Mouse (Mus musculus) testis, postnatal 10 days (tissue): ENCODE data around the gene Trib3.
"Not testable (repeated sequence)": the region's sequence is repeated elsewhere in the genome, so short reads cannot be mapped to it uniquely, and the experiment has no call there.

ENCODE experiments used
- DNase-seq: peaks from one replicate; pipeline ENCODE4 v3.0.0; 2021; ENCODE audit warnings: low spot score

The Trib3 gene

DNA sequence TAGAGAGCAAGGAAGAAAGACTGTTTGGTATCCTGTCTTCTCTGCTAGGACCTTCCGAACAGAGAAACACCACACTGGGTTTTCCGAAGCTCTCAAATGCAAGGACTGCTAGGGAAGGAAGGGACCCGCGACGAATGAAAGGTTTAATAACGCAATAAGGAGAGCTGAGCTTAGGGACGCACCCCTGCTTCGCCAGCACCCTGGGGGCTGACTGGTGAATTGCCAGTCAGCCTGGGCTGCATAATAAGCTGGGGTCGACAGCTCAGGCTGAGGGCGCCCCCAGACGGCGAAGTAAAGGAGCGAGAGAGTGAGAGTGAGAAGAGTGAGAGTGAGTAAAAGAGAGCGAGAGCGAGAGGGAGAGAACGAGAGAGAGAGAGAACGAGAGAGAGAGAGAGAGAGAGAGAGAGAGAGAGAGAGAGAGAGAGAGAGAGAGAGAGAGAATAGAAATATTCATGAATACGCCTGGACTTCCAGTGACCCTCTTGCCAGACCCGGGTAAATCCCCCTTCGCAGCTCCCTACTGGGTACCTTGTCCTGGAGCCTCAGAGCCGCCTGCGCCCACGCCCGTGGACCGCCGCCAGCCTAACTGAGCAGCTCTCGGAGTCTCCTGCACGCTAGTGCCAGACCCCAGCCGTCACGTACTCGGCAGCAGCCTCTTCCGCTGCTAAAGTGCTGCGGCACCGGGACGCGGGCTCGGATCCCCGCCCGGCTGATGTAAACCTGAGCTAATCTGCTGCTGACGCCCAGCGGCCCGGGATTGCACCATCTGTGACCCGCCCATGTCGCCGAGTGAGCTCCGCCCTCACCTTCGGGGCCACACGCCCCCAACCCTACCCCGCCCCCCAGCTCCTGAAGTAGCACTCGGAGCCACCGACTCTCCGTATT is at the start of gene Trib3:
Gene Trib3 (minus strand): TSS at position 704 of the 885 bp plus-strand sequence.
- peak; percentile 88 for DNase-seq

DNA sequence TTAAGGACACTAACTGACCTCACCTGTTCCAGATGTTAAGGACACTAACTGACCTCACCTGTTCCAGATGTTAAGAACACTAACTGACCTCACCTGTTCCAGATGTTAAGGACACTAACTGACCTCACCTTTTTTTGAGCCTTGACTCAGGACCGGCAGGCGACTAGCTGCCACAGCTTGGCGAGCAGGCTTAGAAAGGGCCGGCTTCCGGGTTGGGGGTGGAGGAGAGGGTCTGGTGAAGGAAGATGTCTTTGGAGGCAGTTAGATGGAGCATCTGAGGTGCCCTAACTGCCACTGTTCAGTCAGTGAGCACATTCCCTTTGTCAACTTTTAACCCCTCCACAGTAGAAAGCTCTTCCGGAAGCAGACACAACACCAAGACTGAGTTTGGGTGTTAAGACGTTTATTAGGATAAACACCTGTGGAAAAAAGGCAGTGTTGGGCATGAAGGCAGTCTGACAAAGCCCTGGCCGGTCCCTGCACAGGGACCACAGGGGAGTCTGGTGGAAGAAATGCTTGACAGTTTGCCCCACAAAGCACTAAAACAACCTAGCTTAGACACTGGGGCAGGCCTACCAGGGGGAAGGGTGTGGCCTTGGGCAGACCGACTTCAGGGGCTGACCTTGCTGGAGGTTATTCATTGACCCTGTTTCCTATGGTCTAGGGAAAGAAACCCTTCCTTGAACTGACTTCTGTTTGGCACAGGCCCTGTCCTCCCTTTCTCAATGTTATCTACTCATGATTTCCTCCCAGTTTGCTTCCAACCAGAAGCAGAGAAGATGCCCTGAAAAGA is 49.6 kb upstream of the Trib3 start:
- DNase-seq = no peak

- no peak for DNase-seq
Measured at GRCm38 (mm10) chr2:152392786-152393185, 49.0 kb upstream of the Trib3 start.

DNA sequence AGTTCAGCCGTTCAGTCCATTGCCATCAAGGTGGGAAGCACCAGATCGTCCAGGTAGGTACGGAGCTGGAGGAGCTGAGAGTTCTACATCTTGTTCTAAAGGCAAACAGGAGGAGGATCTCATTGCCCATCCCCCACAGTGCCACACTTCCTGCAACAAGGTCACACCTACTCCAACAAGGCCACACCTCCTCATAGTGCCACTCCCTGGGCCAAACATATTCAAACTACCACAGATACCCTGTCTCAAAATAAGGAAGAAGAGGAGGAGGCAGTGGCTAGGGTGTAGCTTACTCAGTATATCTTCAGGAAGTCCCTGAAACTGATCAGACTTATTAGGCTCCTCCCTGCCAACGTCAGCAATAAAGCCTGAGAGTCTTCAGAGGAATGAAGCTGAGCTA is 40.4 kb upstream of the Trib3 start:
- DNase-seq = no peak

DNA sequence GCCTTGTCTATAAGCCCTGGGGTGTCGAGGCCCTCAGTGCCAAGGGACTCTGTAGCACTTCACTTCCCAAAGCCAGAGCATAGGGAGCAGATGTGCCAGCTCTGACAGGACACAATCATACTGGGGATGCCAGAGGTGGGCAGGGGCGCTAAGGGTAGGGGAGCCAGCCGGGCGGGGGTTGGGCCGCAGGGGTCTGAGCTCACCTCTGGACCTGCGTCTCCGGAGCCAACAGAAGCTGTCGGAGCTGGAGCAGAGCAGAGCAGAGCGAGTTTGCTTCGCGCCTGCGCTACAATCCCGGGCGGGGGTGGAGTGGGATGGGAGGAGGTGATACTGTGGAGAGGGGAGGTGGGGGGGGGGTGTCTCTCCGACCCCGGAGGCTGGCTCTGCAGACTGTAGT is 32.5 kb upstream of the Trib3 start, which contains the start of gene Nrsn2:
Gene Nrsn2 (minus strand): TSS at position 294 of the 397 bp plus-strand sequence.
- no peak for DNase-seq

GRCm38 (mm10) chr2:152375652-152376344 is 32.0 kb upstream of the Trib3 start:
- no peak for DNase-seq

GRCm38 (mm10) chr2:152373547-152373946 is 29.7 kb upstream of the Trib3 start:
- no peak for DNase-seq

- DNase-seq = no peak
Measured at GRCm38 (mm10) chr2:152372661-152373060, 28.8 kb upstream of the Trib3 start.

GRCm38 (mm10) chr2:152372104-152372503 is 28.3 kb upstream of the Trib3 start:
- no peak for DNase-seq

DNA sequence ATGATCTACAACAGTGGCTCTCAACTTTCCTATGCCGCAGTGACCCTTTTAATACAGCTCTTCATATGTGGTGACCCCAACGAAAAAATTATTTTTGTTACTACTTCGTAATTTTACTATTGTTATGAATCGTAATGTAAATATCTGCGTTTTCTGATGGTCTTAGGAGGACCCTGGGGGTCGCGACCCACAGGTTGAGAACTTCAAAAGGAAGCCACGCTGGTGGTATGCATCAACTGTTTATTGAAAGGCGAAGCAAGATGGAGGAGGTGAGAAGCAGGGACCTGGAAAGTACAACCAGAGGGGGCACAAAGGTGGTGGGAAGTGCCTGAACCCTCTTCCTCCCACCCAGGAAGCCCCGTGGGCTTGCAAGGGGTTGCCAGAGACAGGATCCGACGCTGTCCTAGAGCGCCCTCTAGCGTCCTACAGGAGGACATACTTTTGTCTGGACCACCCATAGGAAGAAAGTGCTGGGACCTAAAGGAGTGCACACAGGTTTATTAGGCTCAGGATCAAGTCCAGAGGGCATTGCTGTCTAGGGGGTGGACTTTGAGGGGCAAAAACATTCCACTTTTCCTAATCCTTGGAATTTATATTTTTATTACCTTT is 24.8 kb upstream of the Trib3 start:
- DNase-seq = peak; percentile 74

GRCm38 (mm10) chr2:152367917-152368316 is 24.1 kb upstream of the Trib3 start:
- no peak for DNase-seq

- DNase-seq = peak; percentile 89
Measured at GRCm38 (mm10) chr2:152363245-152364147, 19.7 kb upstream of the Trib3 start.

DNA sequence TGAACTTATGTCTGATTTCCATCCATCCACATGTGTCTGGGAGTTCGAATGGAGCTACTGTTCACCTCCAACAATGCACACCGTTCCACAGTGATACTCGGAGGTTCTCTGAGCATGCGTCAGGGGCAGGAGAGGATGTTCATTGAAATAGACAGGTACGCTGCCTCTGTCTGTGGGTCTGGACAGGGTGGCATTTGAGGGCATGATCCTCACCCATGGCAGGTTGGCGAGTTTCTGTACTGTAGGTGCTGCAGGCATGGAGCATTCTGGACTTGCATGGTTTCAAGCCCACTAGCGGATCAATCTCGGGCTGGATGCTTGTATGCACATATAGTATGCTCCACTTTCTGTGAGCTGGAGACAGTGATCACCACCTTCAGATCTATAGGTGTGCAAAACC is 17.4 kb upstream of the Trib3 start:
- DNase-seq = no peak

DNA sequence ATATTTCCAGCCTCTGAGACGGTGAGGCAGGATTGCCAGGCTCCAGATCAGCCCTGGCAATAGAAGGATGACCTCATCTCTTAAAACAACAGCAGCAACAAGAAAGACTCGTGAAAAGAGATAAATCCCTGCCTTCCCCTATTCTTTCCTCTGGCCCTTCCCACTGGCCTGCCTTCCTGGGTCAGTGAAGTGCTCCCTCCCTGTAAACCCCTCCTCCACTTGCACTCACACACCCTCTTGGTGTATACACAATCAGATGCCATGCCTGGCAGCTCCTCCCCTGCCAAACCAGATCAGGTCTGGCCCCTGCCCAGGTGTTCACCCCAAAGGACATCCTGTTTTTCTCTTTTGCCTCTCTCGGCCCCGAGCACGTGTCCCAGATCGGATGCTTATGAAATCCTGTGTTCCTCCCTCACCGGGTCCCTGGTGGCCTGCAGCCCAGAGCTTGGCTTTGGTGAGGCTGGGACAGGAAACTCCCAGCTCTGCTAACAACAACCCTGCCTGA is 16.5 kb upstream of the Trib3 start:
- DNase-seq = no peak

DNA sequence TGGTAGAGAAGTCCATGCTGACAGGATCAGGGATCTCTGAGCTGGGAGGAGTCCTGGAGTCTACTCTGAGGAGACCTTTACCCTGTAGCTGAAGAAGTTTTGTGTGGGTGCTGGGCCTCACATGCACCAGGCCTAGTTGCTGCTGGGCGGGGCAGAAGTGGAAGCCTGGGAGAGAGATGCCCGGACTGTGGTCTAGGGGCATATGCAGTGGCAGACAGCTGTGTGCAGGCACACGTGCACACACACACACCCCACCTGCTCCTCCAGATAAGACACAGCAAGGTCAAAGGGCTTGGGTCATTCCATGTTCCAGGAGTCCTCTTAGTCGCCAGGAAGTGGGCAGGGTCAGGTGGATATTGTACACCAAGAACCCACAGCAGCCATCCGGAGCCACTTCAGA is 15.8 kb upstream of the Trib3 start:
- DNase-seq = no peak

DNA sequence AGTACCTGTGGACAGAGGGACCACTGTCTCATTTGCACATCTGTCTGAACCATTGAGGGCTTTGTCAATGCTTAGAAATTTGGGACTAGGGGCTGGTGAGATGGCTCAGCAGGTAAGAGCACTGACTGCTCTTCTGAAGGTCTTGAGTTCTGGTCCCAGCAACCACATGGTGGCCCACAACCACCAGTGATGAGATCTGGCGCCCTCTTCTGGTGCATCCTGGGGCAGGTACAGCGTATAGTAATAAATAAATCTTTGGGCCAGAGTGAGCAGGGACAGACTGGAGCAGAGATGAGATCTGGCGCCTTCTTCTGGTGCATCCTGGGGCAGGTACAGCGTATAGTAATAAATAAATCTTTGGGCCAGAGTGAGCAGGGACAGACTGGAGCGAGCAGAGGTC is 15.1 kb upstream of the Trib3 start:
- DNase-seq = not testable (repeated sequence)

DNA sequence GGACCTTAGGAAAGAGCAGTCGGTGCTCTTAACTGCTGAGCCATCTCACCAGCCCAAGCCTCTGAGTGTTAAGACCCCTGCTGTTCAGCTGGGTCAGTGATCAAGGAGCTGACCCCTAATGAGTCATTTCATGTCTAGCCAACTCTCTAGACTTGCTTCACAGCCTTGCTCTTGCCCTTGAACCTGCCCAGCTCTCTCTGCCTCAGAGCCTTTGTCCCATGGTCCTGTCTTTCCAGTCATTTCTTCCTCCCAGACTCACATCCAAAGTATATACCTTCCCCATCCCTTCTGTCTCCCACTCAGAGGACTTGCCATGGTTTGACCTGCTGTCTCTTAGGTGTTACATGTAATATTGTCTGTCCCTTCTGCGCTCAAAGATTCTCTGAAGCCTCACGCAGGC is 13.4 kb upstream of the Trib3 start:
- DNase-seq = no peak

DNA sequence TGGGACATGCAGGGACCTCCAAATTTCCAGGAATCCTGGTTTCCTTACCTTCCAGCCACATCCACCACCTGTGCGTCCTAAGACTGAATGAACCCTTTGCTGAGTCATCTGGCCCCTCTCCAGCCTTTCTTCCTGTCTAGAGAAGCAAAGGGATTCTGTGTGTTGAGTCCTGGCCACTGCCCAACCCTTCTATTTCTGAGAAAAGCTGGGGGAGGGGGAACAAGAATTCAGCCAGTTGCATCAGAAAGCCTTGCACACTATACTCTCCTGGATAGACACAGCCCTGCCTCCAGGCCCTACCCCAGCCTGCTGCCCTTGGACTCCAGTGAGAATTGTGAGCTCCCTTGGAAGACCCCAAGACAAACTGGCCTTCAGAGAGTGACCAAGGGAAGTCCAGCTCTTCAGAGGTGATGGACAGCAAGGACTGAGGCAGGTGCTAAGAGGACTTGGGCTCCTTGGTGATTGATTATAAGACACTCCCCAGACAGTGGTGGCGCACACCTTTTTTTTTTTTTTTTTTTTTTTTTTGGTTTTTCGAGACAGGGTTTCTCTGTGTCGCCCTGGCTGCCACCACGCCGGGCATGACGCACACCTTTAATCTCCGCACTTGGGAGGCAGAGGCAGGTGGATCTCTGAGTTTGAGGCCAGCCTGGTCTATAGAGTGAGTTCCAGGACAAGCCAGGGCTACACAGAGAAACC is 6.2 kb upstream of the Trib3 start:
- no peak for DNase-seq

DNA sequence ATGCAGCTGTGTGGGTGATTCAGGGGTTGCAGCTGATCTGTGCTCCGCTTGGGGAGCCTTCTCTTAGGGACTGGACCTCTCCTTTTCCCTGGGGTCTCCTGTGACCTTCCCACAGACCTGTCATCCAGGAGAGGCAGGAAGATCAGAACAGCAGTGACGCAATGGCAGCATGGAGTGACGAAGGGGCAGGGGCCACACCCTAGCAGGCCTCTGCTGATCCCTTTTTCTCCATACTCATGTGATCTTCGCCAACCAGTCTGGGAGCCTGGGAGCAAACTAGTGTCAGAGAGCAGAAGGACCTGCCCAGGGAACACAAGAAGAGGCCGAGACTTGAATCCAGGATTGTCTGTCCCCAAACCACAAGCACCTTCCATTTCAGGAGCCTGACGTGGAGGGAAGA is 5.4 kb upstream of the Trib3 start:
- DNase-seq = no peak

DNA sequence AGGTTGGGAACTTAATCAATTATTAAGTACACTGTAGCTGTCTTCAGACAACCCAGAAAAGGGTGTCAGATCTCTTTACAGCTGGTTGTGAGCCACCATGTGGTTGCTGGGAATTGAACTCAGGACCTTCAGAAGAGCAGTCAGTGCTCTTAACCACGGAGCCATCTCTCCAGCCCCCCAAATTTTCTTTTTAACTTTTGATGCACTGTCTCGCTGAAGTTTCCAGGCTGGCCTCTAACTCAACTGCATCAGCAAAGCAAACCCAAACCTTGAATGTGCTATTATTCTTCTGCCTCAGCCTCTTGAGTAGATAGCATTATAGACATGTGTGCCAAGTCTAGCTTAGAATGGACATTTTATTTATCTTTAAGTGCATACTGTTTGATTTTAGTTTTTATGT is 3.9 kb upstream of the Trib3 start:
- DNase-seq = no peak
